Mouse (Mus musculus) thymus, adult 2 months (tissue): Measurements from ENCODE around the gene Spata13.

Experiments
- CTCF ChIP-seq: fragments of 200-500 bp; IDR thresholded peaks from 2 replicates; pipeline ENCODE4 v1.5.1; 2012; ENCODE audit warnings: mild to moderate bottlenecking, control low read depth, low read length, moderate library complexity, borderline replicate concordance; ENCODE audit not compliant: control insufficient read depth, poor library complexity, insufficient read depth; ENCODE audit errors: extremely low read depth
- POLR2A ChIP-seq: fragments of 200-500 bp; IDR thresholded peaks from 2 replicates; pipeline ENCODE4 v1.6.1; 2012; ENCODE audit warnings: mild to moderate bottlenecking, low read length, control low read depth, moderate library complexity; ENCODE audit not compliant: control insufficient read depth, poor library complexity, insufficient read depth; ENCODE audit errors: extremely low read depth

DNA sequence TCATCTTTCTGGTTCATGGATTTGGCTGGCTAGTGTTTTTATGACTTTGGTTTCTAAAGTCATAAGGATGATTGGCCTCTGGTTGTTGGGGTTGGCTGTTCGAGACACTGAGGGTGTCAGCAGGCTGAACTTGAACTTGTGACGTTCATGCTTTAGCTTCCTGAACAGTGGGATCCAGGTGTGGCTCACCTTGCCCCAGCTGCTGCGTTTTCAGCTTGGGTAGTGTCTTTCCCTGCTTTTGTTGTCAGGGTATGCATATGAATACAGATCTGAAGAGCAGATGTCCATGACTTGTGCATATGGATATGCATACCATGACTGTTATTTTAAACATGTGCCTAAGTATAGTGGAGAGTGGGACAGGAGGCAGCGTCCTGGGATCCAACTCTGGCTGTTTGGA is 19.4 kb downstream of the Spata13 start:
- no peak for TF ChIP-seq POLR2A
- TF ChIP-seq CTCF: no peak
